Mouse (Mus musculus): Measurements from ENCODE around the gene Tpra1.

DNA sequence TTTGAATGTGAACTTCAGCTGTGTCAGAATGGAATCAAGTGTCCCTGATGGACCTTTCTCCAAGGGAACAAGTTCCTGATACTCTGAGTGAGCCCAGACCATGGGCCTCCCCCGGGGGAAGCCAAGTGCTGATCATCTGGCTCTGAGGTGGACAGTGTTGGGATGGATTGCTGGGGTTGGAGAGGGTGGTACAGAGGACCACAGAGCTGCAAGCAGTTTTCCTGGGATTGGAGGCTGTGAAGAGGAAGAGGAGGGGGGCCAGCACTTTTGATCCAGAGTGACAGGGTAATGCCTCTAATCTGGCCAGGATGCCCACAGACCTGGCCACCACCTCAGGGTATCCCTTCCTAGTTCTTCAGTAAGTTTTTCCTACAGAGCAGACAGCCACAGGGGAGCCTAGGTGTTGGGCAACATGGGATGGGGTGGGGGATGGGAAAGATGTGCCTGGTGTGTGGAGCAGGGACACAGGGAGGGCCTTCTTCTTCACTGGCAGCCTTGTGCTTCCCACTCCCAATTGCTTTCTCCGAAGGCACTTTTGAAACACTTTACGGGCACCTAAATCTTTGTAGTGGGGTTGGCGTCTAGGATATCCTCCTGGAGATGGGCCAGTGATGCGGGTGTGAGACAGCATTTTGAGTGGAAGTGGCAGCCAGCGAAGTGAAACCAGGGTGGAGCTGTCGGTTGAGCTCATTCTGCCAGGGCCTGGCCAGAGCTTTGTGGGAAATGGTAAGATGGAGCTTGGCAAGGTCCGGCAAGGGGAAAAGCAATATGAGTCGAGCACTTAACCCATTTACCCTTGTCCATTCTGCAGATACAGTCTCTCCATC is 38.3 kb downstream of the Tpra1 start:
- no peak for TF ChIP-seq POLR2A (IDR thresholded peaks at IDR 0.05; ENCODE audit: insufficient read depth, low read depth, low read length)
- no peak for TF ChIP-seq CTCF (IDR thresholded peaks at IDR 0.05; ENCODE audit: insufficient read depth, low read depth, low read length)
